Mouse (Mus musculus): Measurements from ENCODE around the gene Necab2. TPM values are rescaled to one million over a fixed set of nuclear protein-coding genes. Genes with fewer than 3 reads are reported as not detected.

The Necab2 gene
- 0.44 and 0.72 TPM in 2 replicates for polyA plus RNA-seq (2012; rRNA removed)

GRCm38 (mm10) chr8:119446211-119446989, at the start of gene Necab2:
Gene Necab2, plus strand, starts transcription at chr8:119446719.
- H3K27me3 ChIP-seq (ENCODE audit: control insufficient read depth, insufficient read depth, low read length) = 0 out of 2 replicates have a peak, but pooled peaks cover 8% of the 10 kb centered on the region
- no peak within 1 kb of the TSS for H3K27ac ChIP-seq (ENCODE audit: insufficient read depth, low read depth, low read length)
- peaks cover 16% of the 10 kb centered on the region for H3K4me1 ChIP-seq (ENCODE audit: control insufficient read depth, insufficient read depth, insufficient read length, low read length)
- WGBS = 4% methylated on average over 46 of the region's 52 CpGs
- peak within 1 kb of the TSS; percentile 43 for H3K4me3 ChIP-seq (ENCODE audit: low read depth, low read length)
- peaks cover 48% of the 10 kb centered on the region for H3K36me3 ChIP-seq (ENCODE audit: control insufficient read depth, insufficient read depth, low read length)
- TF ChIP-seq POLR2A (IDR thresholded peaks at IDR 0.05; ENCODE audit: low read depth, low read length) (no peak), CTCF (IDR thresholded peaks at IDR 0.05; ENCODE audit: extremely low read depth, insufficient read length, insufficient replicate concordance, low read depth, low read length) (peak; percentile 77)

GRCm38 (mm10) chr8:119398558-119398957, 48.0 kb upstream of the Necab2 start:
- no peaks in the 10 kb centered on the region for H3K27me3 ChIP-seq (ENCODE audit: control insufficient read depth, insufficient read depth, low read length)
- 80% methylated on average over 9 of the region's 9 CpGs for WGBS

GRCm38 (mm10) chr8:119399255-119399654, 47.3 kb upstream of the Necab2 start:
- H3K27ac ChIP-seq (ENCODE audit: insufficient read depth, low read depth, low read length) = no peak overlapping the region
- peaks cover 5% of the 10 kb centered on the region; the same call in 1 of the 2 replicates for H3K36me3 ChIP-seq (ENCODE audit: control insufficient read depth, insufficient read depth, low read length)
- 49% methylated on average over 6 of the region's 6 CpGs for WGBS
- H3K4me3 ChIP-seq (ENCODE audit: low read depth, low read length) = no peak overlapping the region
- peaks cover 18% of the 10 kb centered on the region for H3K4me1 ChIP-seq (ENCODE audit: control insufficient read depth, insufficient read depth, insufficient read length, low read length)
- TF ChIP-seq POLR2A (IDR thresholded peaks at IDR 0.05; ENCODE audit: low read depth, low read length) (no peak), CTCF (IDR thresholded peaks at IDR 0.05; ENCODE audit: extremely low read depth, insufficient read length, insufficient replicate concordance, low read depth, low read length) (no peak)
- H3K27me3 ChIP-seq (ENCODE audit: control insufficient read depth, insufficient read depth, low read length) = no peaks in the 10 kb centered on the region

More at GRCm38 (mm10) chr8:119398558-119398957, 48.0 kb upstream of the Necab2 start:
- Histone ChIP-seq H3K36me3 (ENCODE audit: control insufficient read depth, insufficient read depth, low read length) (0 out of 2 replicates have a peak, but pooled peaks cover 5% of the 10 kb centered on the region), H3K4me3 (ENCODE audit: low read depth, low read length) (no peak overlapping the region), H3K27ac (ENCODE audit: insufficient read depth, low read depth, low read length) (no peak overlapping the region), H3K4me1 (ENCODE audit: control insufficient read depth, insufficient read depth, insufficient read length, low read length) (peaks cover 22% of the 10 kb centered on the region)
- TF ChIP-seq POLR2A (IDR thresholded peaks at IDR 0.05; ENCODE audit: low read depth, low read length) (no peak), CTCF (IDR thresholded peaks at IDR 0.05; ENCODE audit: extremely low read depth, insufficient read length, insufficient replicate concordance, low read depth, low read length) (no peak)

GRCm38 (mm10) chr8:119400122-119400671, 46.3 kb upstream of the Necab2 start:
- Histone ChIP-seq H3K36me3 (ENCODE audit: control insufficient read depth, insufficient read depth, low read length) (peaks cover 6% of the 10 kb centered on the region; the same call in 1 of the 2 replicates), H3K27me3 (ENCODE audit: control insufficient read depth, insufficient read depth, low read length) (no peaks in the 10 kb centered on the region), H3K4me3 (ENCODE audit: low read depth, low read length) (no peak overlapping the region; the same call in 1 of the 2 replicates), H3K4me1 (ENCODE audit: control insufficient read depth, insufficient read depth, insufficient read length, low read length) (peaks cover 16% of the 10 kb centered on the region), H3K27ac (ENCODE audit: insufficient read depth, low read depth, low read length) (peak overlapping the region; percentile 72)
- 28% methylated on average over 9 of the region's 9 CpGs for WGBS
- TF ChIP-seq CTCF (IDR thresholded peaks at IDR 0.05; ENCODE audit: extremely low read depth, insufficient read length, insufficient replicate concordance, low read depth, low read length) (no peak), POLR2A (IDR thresholded peaks at IDR 0.05; ENCODE audit: low read depth, low read length) (no peak)

GRCm38 (mm10) chr8:119400904-119401303, 45.6 kb upstream of the Necab2 start:
- WGBS = 42% methylated on average over 3 of the region's 3 CpGs
- Histone ChIP-seq H3K4me1 (ENCODE audit: control insufficient read depth, insufficient read depth, insufficient read length, low read length) (peaks cover 11% of the 10 kb centered on the region; the same call in 1 of the 2 replicates), H3K4me3 (ENCODE audit: low read depth, low read length) (no peak overlapping the region), H3K27ac (ENCODE audit: insufficient read depth, low read depth, low read length) (no peak overlapping the region), H3K27me3 (ENCODE audit: control insufficient read depth, insufficient read depth, low read length) (no peaks in the 10 kb centered on the region), H3K36me3 (ENCODE audit: control insufficient read depth, insufficient read depth, low read length) (peaks cover 6% of the 10 kb centered on the region; the same call in 1 of the 2 replicates)
- TF ChIP-seq CTCF (IDR thresholded peaks at IDR 0.05; ENCODE audit: extremely low read depth, insufficient read length, insufficient replicate concordance, low read depth, low read length) (no peak), POLR2A (IDR thresholded peaks at IDR 0.05; ENCODE audit: low read depth, low read length) (no peak)

GRCm38 (mm10) chr8:119403912-119404311, 42.6 kb upstream of the Necab2 start:
- H3K27me3 ChIP-seq (ENCODE audit: control insufficient read depth, insufficient read depth, low read length) = no peaks in the 10 kb centered on the region
- H3K27ac ChIP-seq (ENCODE audit: insufficient read depth, low read depth, low read length) = no peak overlapping the region
- TF ChIP-seq CTCF (IDR thresholded peaks at IDR 0.05; ENCODE audit: extremely low read depth, insufficient read length, insufficient replicate concordance, low read depth, low read length) (no peak), POLR2A (IDR thresholded peaks at IDR 0.05; ENCODE audit: low read depth, low read length) (no peak)
- no peak overlapping the region for H3K4me3 ChIP-seq (ENCODE audit: low read depth, low read length)
- H3K4me1 ChIP-seq (ENCODE audit: control insufficient read depth, insufficient read depth, insufficient read length, low read length) = peaks cover 11% of the 10 kb centered on the region; the same call in 1 of the 2 replicates
- peaks cover 15% of the 10 kb centered on the region for H3K36me3 ChIP-seq (ENCODE audit: control insufficient read depth, insufficient read depth, low read length)
- 83% methylated on average over 10 of the region's 10 CpGs for WGBS

- H3K4me3 ChIP-seq (ENCODE audit: low read depth, low read length) = no peak overlapping the region
- TF ChIP-seq CTCF (IDR thresholded peaks at IDR 0.05; ENCODE audit: extremely low read depth, insufficient read length, insufficient replicate concordance, low read depth, low read length) = no peak
- H3K27ac ChIP-seq (ENCODE audit: insufficient read depth, low read depth, low read length) = no peak overlapping the region
- H3K36me3 ChIP-seq (ENCODE audit: control insufficient read depth, insufficient read depth, low read length) = peaks cover 22% of the 10 kb centered on the region
- H3K4me1 ChIP-seq (ENCODE audit: control insufficient read depth, insufficient read depth, insufficient read length, low read length) = peaks cover 6% of the 10 kb centered on the region; the same call in 1 of the 2 replicates
- 92% methylated on average over 5 of the region's 5 CpGs for WGBS
- H3K27me3 ChIP-seq (ENCODE audit: control insufficient read depth, insufficient read depth, low read length) = no peaks in the 10 kb centered on the region
Observed at GRCm38 (mm10) chr8:119404648-119405047, 41.9 kb upstream of the Necab2 start.

Data from small intestine, adult 2 months (tissue).